Mouse (Mus musculus) olfactory bulb, adult 2 months (tissue): ENCODE measurements at regions not wholly inside any gene's neighbourhood (a gene's known extent, or its start where the extent isn't known, plus 50 kb on each side); places are given as distances from the start of the nearest gene placed in this dataset.

Source experiments
- CTCF ChIP-seq: fragments of 200-500 bp; IDR thresholded peaks from 2 replicates; pipeline ENCODE4 v1.5.1; 2012; ENCODE audit warnings: low read depth, mild to moderate bottlenecking, low read length, moderate library complexity; ENCODE audit not compliant: insufficient read depth
- POLR2A ChIP-seq: fragments of 200-500 bp; IDR thresholded peaks from 2 replicates; pipeline ENCODE4 v1.6.1; 2012; ENCODE audit warnings: mild to moderate bottlenecking, low read depth, low read length, moderate library complexity; ENCODE audit not compliant: insufficient read depth

DNA sequence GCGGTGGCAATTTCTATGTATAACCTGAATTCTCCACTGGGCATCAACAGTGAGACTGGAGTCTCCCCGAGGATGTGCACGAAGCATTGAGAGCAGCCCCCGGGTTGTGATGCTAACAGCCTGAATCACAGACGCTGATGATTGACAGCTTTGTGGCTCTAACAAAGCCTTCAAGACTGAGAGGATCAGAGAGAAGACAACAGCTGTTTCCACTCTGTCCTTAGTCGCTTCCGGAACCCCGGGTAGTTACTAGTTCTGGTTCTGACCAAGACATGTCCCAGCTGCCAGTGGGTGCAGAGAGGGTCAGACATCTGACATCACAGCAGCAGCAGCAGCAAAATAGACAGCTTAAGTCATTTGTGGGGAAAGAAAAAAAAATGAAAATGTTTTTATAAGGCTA, 292.8 kb upstream of the Cdh5 start:
- TF ChIP-seq POLR2A (no peak), CTCF (no peak)
